Mouse (Mus musculus) heart, embryonic 15.5 days (tissue): ENCODE data around the gene Bms1. TPM values are rescaled to one million over a fixed set of nuclear protein-coding genes. Genes with fewer than 3 reads are reported as not detected.
A peak's percentile ranks its signal among the peaks of the same experiment; 100 is the strongest.

Source experiments
- ATAC-seq: fragments of 200-750 bp; cut with Nextera tagmentation; replicated peaks from 2 replicates; pipeline ENCODE4 v1.8.0; 2017; ENCODE audit warnings: low read depth, moderate TSS enrichment; ENCODE audit not compliant: insufficient number of reproducible peaks, insufficient read depth, low FRiP score
- H3K27ac ChIP-seq: fragments of 300-500 bp; sonication (generic); 2 replicates; pipeline ENCODE4 v1.5.1; 2015; ENCODE audit warnings: mild to moderate bottlenecking, inconsistent platforms
- H3K27me3 ChIP-seq: fragments of 300-500 bp; sonication (generic); 2 replicates; pipeline ENCODE4 v1.6.1; 2015; ENCODE audit warnings: inconsistent platforms
- H3K36me3 ChIP-seq: fragments of 300-500 bp; sonication (generic); 2 replicates; pipeline ENCODE4 v1.6.1; 2015; ENCODE audit warnings: mild to moderate bottlenecking, inconsistent platforms
- H3K4me1 ChIP-seq: fragments of 300-500 bp; sonication (generic); replicated peaks from 2 replicates; pipeline ENCODE4 v1.6.1; 2015; ENCODE audit warnings: inconsistent platforms
- H3K4me2 ChIP-seq: fragments of 300-500 bp; sonication (generic); 2 replicates; pipeline ENCODE4 v1.6.1; 2015; ENCODE audit warnings: inconsistent platforms, mild to moderate bottlenecking, moderate library complexity
- H3K4me3 ChIP-seq: fragments of 300-500 bp; sonication (generic); 2 replicates; pipeline ENCODE4 v1.5.1; 2015; ENCODE audit warnings: mild to moderate bottlenecking, inconsistent platforms
- H3K9ac ChIP-seq: fragments of 300-500 bp; sonication (generic); 2 replicates; pipeline ENCODE4 v1.6.1; 2015; ENCODE audit warnings: mild to moderate bottlenecking, inconsistent platforms
- H3K9me3 ChIP-seq: fragments of 300-500 bp; sonication (generic); replicated peaks from 2 replicates; pipeline ENCODE4 v1.6.1; 2016; ENCODE audit warnings: inconsistent platforms
- WGBS: fragments of 180-500 bp; shearing (Covaris S2); methylation state at CpG from one replicate; pipeline ENCODE4 v1.1.7; 2015; ENCODE audit warnings: mixed read lengths; 5-methylcytosine and 5-hydroxymethylcytosine counted together
- polyA plus RNA-seq: library from polyadenylated mRNA; unstranded; fragments of >200 nt; fragmentation: Nextera tagmentation; extraction: Ambion mirVana; gene quantifications from 2 replicates; pipeline ENCODE4 v1.2.1, GENCODE M21; 2015

The Bms1 gene
- 17.3 and 21.9 TPM in 2 replicates for polyA plus RNA-seq

DNA sequence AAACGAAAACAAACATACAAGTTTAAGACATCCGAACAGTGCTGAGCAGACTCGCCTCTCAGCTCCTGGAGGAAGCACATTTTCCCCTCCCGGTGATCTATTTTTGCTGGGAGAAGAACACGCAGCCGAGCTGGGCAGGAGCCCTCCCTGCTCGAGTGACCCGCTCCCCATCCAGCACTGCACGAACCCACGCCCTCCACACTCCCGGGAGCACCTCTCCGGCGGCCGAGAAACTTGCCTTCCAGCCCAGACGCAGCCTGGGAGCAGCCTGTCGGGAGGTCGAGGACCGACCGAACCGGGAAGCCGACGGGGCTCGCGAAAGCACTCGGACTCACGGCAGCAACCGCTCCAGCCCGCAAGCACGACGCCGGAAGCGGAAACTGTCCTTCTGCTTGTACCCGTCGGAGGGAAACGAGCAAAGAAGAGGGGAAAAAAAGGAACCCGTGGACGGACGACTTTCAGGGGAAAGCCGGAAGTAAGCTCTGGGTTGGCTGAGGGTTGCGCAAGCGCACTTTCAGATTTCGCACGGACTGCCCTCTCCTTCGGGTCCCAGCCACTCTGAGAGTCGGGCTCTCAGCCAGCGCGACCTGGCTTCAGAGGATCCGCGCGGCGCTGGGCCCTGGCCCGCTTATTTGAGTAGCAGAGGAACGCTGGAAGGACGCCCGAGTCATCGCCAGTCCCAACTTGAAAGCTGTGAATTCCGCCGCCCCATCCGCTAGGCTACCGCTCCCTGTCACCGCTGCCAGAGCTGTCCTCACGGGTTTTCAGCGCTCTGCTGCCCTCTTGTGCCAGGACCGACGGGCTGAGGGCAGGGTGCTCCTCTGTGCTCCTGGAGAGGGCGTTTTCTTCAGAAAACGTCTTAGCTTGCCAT lies at the start of gene Bms1:
Bms1 (minus strand) TSS at position 425 of the 871 bp plus-strand sequence.
- peak within 1 kb of the TSS; percentile 65 for H3K4me2 ChIP-seq
- peaks cover 29% of the 10 kb centered on the region for H3K36me3 ChIP-seq
- peak; percentile 98 for ATAC-seq
- peak within 1 kb of the TSS; percentile 89 for H3K27ac ChIP-seq
- peaks cover 14% of the 10 kb centered on the region for H3K4me1 ChIP-seq
- under 1% methylated on average over 67 of the region's 67 CpGs for whole genome bisulfite sequencing
- no peaks in the 10 kb centered on the region for H3K27me3 ChIP-seq
- H3K9ac ChIP-seq: peak within 1 kb of the TSS; percentile 97
- no peaks in the 10 kb centered on the region for H3K9me3 ChIP-seq
- peak within 1 kb of the TSS; percentile 99 for H3K4me3 ChIP-seq

- no peaks in the 10 kb centered on the region for H3K27me3 ChIP-seq
These were observed 42.9 kb upstream of the Bms1 start for GRCm38 (mm10) chr6:118462069-118462705.

GRCm38 (mm10) chr6:118457726-118458125 lies 38.5 kb upstream of the Bms1 start:
- Histone ChIP-seq H3K4me2 (no peak overlapping the region), H3K27me3 (no peaks in the 10 kb centered on the region), H3K4me3 (no peak overlapping the region), H3K27ac (no peak overlapping the region), H3K9me3 (no peaks in the 10 kb centered on the region), H3K36me3 (peaks cover 11% of the 10 kb centered on the region; the same call in 1 of the 2 replicates), H3K9ac (no peak overlapping the region), H3K4me1 (peaks cover 10% of the 10 kb centered on the region)
- WGBS: 77% methylated on average over 1 of the region's 1 CpGs
- ATAC-seq: no peak

More at GRCm38 (mm10) chr6:118462069-118462705, 42.9 kb upstream of the Bms1 start:
- H3K4me1 ChIP-seq: no peaks in the 10 kb centered on the region
- no peak overlapping the region for H3K4me3 ChIP-seq
- no peak overlapping the region for H3K9ac ChIP-seq
- H3K36me3 ChIP-seq: peaks cover 43% of the 10 kb centered on the region
- no peak overlapping the region for H3K27ac ChIP-seq
- no peaks in the 10 kb centered on the region for H3K9me3 ChIP-seq
- WGBS: 85% methylated on average over 15 of the region's 15 CpGs
- no peak for ATAC-seq
- H3K4me2 ChIP-seq: no peak overlapping the region

DNA sequence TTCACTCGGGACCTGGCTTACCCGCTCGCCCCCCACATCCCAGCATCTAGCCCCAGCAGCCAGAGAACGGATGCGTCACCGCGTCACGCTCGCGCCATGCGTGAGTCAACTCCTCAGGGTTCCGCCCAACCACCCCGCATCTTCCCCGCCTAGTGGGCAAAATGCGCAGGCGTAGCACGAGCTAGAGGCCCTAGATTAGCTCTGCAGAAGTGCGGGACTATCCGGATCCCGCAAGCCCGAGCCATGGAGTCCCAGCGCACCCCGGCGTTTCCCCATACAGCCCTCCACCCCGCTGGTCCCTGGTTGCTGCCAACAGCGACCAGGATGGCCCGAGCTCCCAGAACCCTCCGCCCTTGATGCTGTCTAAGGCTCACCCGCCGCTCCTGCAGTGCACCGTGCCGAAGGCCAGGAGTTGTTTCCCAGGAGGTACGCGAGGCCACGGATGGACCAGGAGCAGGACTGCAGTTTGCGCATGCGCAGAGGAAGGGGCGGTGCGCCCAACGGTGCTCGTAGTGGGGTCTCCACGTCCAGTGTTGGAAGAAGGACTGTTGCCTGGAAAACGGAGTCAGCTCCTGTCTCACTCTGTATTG lies 35.9 kb upstream of the Bms1 start, which contains the start of gene Zfp248:
Zfp248 (minus strand) TSS at position 487 of the 590 bp plus-strand sequence.
- WGBS: under 1% methylated on average over 43 of the region's 43 CpGs
- peak within 1 kb of the TSS; percentile 72 for H3K9ac ChIP-seq
- ATAC-seq: peak; percentile 92
- no peaks in the 10 kb centered on the region; the same call in 1 of the 2 replicates for H3K36me3 ChIP-seq
- no peaks in the 10 kb centered on the region for H3K9me3 ChIP-seq
- H3K27me3 ChIP-seq: no peaks in the 10 kb centered on the region
- peaks cover 10% of the 10 kb centered on the region for H3K4me1 ChIP-seq
- H3K27ac ChIP-seq: peak within 1 kb of the TSS; percentile 85
- H3K4me3 ChIP-seq: peak within 1 kb of the TSS; percentile 66
- peak within 1 kb of the TSS; percentile 77 for H3K4me2 ChIP-seq

DNA sequence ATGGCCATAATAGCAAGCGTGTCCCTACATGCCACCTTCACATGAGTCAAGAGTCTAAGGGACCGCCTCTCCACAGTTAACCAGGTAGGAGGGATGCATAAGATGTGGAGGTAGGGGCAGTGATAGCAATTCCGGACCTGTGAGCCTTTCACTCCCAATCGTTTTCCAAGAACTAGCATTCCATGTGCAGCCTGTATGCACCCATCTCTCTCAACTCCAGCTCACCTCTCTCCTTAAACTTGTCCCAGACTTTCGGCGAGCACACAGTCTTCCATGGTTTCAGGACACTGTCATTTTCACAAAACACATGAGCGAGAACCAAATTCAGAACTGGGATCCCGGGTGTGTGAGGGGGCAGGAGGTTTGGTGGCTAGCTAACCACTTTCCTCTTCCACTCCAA lies 35.2 kb upstream of the Bms1 start:
- no peak for ATAC-seq
- H3K27me3 ChIP-seq: no peaks in the 10 kb centered on the region
- no peaks in the 10 kb centered on the region for H3K9me3 ChIP-seq
- H3K4me3 ChIP-seq: peak overlapping the region; percentile 66
- WGBS: 43% methylated on average over 8 of the region's 8 CpGs
- H3K4me2 ChIP-seq: peak overlapping the region; percentile 77
- H3K36me3 ChIP-seq: no peaks in the 10 kb centered on the region; the same call in 1 of the 2 replicates
- peaks cover 10% of the 10 kb centered on the region for H3K4me1 ChIP-seq
- H3K9ac ChIP-seq: peak overlapping the region; percentile 72
- H3K27ac ChIP-seq: peak overlapping the region; percentile 85

DNA sequence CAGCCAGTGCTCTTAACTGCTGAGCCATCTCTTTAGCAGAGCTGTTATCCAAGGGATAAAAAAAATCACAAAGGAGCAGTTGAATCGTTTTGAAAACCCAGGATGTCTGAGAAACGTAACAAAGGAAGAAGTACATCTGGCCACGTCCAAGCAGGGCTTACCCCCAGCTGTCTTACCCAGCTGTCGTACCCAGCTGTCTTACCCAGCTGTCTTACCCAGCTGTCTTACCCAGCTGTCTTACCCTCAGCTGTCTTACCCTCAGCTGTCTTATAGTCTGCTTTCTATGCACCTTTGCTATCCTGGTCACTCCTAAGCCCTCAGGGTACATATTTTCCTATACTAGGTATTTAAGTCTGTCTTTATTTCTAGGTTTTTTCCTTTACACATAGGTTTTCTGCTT lies 12.2 kb upstream of the Bms1 start:
- Histone ChIP-seq H3K4me2 (no peak overlapping the region), H3K4me3 (no peak overlapping the region), H3K27me3 (no peaks in the 10 kb centered on the region), H3K27ac (no peak overlapping the region), H3K9me3 (peaks cover 8% of the 10 kb centered on the region), H3K36me3 (peaks cover 47% of the 10 kb centered on the region), H3K4me1 (no peaks in the 10 kb centered on the region), H3K9ac (no peak overlapping the region)
- no peak for ATAC-seq
- WGBS: 86% methylated on average over 4 of the region's 4 CpGs

GRCm38 (mm10) chr6:118426666-118427065 lies 7.4 kb upstream of the Bms1 start:
- no peak overlapping the region for H3K9ac ChIP-seq
- H3K27ac ChIP-seq: no peak overlapping the region
- peaks cover 8% of the 10 kb centered on the region for H3K9me3 ChIP-seq
- H3K4me2 ChIP-seq: no peak overlapping the region
- peaks cover 39% of the 10 kb centered on the region for H3K36me3 ChIP-seq
- H3K4me1 ChIP-seq: no peaks in the 10 kb centered on the region
- H3K27me3 ChIP-seq: no peaks in the 10 kb centered on the region
- 90% methylated on average over 1 of the region's 1 CpGs for WGBS
- H3K4me3 ChIP-seq: no peak overlapping the region
- no peak for ATAC-seq

DNA sequence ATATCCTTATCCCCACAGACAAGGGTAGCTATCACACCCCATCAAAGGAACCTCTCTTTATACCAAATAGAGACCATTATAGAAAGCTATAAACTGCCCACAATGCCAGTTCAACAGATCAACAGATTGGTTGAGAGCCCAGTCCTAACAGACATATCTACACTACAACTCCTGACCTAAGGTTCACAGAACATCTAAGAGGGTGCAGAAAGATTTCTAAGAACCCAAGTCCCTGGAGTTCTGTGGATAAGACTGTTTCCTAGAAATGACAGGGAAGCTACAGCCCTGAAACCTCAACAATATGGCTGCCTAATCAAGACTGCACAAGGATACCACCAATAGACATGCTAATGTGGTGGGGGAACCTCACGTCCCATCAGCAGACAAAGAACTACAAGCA lies 8.8 kb downstream of the Bms1 start:
- Histone ChIP-seq H3K27me3 (no peaks in the 10 kb centered on the region), H3K4me2 (no peak overlapping the region), H3K9me3 (no peaks in the 10 kb centered on the region), H3K4me3 (no peak overlapping the region), H3K36me3 (peaks cover 75% of the 10 kb centered on the region), H3K9ac (no peak overlapping the region), H3K27ac (no peak overlapping the region), H3K4me1 (peaks cover 5% of the 10 kb centered on the region; the same call in 1 of the 2 replicates)
- 90% methylated on average over 1 of the region's 1 CpGs for WGBS
- ATAC-seq: no peak

- peaks cover 76% of the 10 kb centered on the region for H3K36me3 ChIP-seq
These were observed 10.8 kb downstream of the Bms1 start for GRCm38 (mm10) chr6:118408510-118408909.

DNA sequence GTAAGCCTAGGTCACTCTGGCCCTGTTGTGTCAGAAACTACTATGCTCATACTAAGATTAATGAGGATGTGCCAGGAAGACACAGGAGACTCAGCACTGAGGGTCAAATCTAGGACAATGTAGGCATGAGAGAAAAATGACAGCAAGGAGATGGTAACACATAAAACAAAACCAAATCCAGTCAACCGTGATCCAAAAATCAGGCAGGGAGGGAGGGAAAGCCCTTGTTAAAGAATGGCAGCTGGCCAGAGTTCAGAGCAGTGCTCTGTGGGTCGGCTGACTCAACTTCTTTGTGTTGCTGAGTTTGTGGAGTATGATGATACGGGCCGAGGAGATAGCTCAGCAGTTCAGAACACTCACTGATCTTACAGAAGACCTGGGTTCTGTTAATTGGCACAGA lies 12.9 kb downstream of the Bms1 start:
- 70% methylated on average over 4 of the region's 4 CpGs for WGBS
- H3K27ac ChIP-seq: no peak overlapping the region

More at GRCm38 (mm10) chr6:118408510-118408909, 10.8 kb downstream of the Bms1 start:
- Histone ChIP-seq H3K4me3 (no peak overlapping the region), H3K27ac (no peak overlapping the region), H3K9ac (no peak overlapping the region), H3K27me3 (no peaks in the 10 kb centered on the region), H3K9me3 (no peaks in the 10 kb centered on the region), H3K4me2 (no peak overlapping the region), H3K4me1 (peaks cover 5% of the 10 kb centered on the region; the same call in 1 of the 2 replicates)
- no peak for ATAC-seq
- 91% methylated on average over 5 of the region's 5 CpGs for WGBS

DNA sequence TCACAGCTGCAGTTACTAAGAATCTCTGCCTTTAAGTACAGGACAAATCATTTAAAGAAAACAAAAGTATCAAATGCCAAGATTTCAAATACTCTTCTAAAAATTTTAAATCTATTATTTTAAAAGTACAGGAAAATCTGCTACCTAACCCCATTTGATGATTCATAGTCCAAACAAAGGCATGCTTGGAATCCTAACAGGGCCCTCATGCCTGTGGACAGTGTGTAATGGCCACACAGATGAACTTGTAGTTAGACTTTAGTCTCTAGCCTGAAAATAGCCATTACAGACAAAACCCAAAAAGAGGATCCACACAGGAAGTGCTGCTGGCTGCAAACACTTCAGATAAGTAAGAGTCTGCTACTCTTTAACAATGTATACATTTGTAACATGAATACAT lies 28.5 kb downstream of the Bms1 start:
- Histone ChIP-seq H3K4me1 (no peaks in the 10 kb centered on the region), H3K9me3 (no peaks in the 10 kb centered on the region), H3K9ac (no peak overlapping the region), H3K36me3 (peaks cover 72% of the 10 kb centered on the region), H3K4me2 (no peak overlapping the region), H3K27me3 (no peaks in the 10 kb centered on the region), H3K4me3 (no peak overlapping the region), H3K27ac (no peak overlapping the region)
- ATAC-seq: no peak

More for the DNA sequence above, 12.9 kb downstream of the Bms1 start:
- Histone ChIP-seq H3K9ac (no peak overlapping the region), H3K4me2 (no peak overlapping the region), H3K36me3 (peaks cover 74% of the 10 kb centered on the region), H3K4me1 (no peaks in the 10 kb centered on the region), H3K4me3 (no peak overlapping the region), H3K27me3 (no peaks in the 10 kb centered on the region), H3K9me3 (no peaks in the 10 kb centered on the region)
- no peak for ATAC-seq
